Mouse (Mus musculus): ENCODE results near the gene Myh14.

DNA sequence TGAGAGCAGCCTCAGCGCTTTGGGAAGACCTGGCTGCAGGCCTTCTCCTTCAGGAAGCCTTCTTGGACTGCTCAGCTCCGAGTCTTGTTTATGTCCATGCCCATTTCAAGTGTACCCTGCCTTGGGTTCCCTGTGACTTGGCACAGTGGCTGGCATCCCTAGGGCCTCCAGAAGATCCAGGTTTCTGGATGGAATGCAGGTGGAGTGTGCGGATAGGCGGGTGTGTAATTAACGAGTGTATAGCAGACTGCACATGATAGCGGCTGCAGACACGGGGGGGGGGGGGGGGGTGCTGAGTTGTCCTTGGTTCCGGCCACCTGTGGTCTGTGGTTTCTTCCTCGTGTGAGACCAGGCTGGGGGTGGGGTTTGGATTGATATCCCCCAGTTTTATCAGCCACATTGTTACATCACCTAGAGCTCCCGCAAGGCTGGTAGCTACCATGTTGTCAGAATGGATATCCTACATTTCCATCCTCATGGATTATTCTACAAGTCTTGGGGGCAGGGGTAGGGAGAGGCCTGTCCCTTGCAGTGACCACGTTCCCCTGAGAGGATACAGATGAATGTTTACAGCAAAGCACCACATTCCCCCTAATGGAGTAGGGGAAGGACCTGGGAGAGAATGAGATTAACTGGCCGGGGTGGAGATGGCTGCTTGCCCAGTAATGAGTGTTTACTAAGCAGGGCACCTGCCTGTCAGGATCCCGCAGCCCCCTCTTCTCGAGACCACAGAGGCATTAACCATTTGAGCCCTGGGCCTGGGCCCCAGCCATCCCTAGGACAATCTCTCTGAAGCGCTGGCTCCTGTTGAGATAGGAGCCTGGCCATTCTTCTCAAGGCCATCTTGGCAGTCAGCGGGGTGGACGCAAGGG, 15.1 kb upstream of the Myh14 start:
- TF ChIP-seq CTCF (IDR thresholded peaks at IDR 0.05 in 2 of 3, conservative IDR thresholded peaks at IDR 0.05 in 1 of 3; ENCODE audit: control insufficient read depth in 1 of 3, insufficient read depth in 1 of 3, low read depth in 2 of 3, low read length in 3 of 3, poor library complexity in 1 of 3, severe bottlenecking in 1 of 3) (no peak), HCFC1 (IDR thresholded peaks at IDR 0.05; ENCODE audit: low read depth, low read length) (no peak), ZC3H11A (IDR thresholded peaks at IDR 0.05; ENCODE audit: low read depth, low read length) (no peak), POLR2A (IDR thresholded peaks at IDR 0.05; ENCODE audit: control insufficient read depth in 1 of 2, insufficient read depth in 1 of 2, low read depth in 1 of 2, low read length in 2 of 2, poor library complexity in 1 of 2) (no peak), MAFK (IDR thresholded peaks at IDR 0.05; ENCODE audit: borderline replicate concordance, low read depth, low read length) (no peak), POLR2AphosphoS5 (IDR thresholded peaks at IDR 0.05; ENCODE audit: borderline replicate concordance, low read depth, low read length) (no peak), SIN3A (IDR thresholded peaks at IDR 0.05; ENCODE audit: low read length) (no peak), BHLHE40 (IDR thresholded peaks at IDR 0.05; ENCODE audit: borderline replicate concordance, low read depth, low read length) (no peak), MEF2A (IDR thresholded peaks at IDR 0.05; ENCODE audit: extremely low read depth, insufficient replicate concordance, low read depth, low read length, poor library complexity, severe bottlenecking) (no peak), CHD1 (IDR thresholded peaks at IDR 0.05; ENCODE audit: low read depth, low read length) (no peak)

All from MEL (cell line).